Mouse (Mus musculus) lung, postnatal 36 days (tissue): ENCODE results near the gene Fos.

Experiments used
- DNase-seq: peaks from one replicate; pipeline ENCODE4 v3.0.0; 2022; ENCODE audit warnings: mixed read lengths

Fos gene

DNA sequence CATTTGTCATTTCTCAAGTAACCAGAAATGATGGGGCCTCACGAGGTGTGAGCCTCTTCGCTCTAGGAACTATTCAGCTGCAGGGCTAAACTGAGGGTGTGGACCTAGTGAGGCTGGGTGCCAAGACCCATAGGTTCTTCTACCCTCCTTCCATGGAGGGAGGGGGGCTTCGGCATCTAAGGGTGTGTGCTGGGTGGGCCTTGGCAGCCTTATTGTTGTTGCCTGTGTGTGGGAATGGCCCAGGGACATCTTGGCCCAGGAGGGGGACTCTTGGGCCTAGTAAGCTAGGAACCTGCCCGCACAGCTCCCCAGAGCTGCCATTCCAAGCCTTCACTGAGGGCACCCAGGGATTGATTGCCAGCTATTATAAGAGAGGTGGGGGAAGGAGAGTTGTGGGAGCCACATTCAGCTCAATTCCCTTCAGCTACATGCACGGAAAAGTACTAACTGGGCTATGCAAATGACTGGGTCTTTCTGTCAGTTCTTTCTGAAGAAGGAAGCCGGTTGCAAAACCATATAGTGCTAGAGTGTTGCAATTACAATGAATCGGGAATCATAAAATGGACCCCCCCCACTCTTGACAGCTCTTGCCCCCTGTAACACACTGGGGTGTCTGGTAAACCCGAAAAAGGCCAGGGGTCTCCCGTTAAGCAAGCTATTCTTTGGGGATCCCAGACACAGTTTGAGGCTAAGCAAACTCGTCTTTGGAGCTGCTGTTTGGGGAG, 16.6 kb downstream of the Fos start:
- DNase-seq = peak; percentile 30

DNA sequence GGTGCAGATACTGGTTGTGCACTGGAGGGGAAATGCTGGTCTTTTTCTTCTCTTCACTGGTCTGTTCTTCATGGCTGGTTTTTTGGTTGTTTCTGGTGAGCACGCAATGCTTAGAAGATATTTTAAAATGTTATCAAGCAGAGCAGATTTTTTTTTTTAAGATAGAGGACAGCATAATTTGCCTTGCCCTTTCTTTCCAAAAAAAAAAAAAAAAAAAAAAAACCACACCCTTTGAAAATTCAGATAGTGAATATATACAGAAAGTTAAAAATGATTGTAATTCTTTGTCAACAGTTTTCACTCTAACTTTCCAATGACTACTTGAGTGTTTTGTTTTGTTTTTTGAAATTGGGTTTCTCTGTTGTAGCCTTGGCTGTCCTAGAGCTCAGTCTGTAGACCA, 17.3 kb downstream of the Fos start:
- DNase-seq = no peak

DNA sequence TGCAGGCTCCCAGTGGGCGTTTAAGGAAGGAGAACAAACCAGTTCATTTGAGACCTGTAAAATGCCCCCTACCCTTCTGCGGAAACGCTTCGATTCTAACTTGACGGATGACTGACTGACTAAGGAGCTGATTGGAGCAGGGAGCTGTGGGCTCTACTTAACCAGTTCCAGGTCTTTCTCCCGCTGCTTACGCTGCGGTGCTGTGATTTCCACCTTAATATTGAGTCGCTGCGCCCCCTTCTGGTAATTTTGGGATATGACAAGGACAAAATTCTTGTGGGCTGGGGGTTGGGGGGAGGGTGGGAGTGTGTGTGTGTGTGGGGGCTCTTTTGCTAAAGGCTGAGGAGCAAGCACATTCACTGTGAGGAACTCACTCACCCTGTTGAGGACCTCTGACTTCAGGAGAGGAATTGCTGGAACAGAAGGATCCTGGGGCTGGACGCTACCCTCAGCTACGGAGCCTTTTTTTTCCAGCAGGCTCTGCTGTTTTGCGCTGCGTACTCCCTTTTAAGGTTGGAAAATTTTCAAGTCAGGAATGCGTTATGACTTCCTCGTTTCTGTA, 18.5 kb downstream of the Fos start:
- DNase-seq = peak; percentile 87

DNA sequence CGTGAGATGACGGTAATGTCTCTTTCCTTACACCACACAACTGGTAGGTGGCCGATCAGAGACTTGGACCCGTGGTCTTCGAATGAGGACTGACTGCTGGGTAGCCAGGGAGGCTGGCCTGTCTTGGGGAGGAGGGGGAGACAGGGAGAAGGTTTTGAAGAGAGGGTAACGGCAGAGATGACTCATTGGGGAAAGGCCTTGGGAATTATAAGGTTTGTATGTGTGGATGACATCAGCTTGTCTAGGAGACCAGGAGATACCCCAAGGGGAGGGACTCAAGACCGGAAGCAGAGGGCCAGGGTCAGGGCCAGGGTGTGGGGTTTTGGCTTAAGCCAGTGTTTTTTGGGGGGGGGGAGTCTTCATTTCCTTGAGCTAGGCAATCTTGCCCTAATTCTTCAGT, 22.6 kb downstream of the Fos start:
- DNase-seq = no peak

DNA sequence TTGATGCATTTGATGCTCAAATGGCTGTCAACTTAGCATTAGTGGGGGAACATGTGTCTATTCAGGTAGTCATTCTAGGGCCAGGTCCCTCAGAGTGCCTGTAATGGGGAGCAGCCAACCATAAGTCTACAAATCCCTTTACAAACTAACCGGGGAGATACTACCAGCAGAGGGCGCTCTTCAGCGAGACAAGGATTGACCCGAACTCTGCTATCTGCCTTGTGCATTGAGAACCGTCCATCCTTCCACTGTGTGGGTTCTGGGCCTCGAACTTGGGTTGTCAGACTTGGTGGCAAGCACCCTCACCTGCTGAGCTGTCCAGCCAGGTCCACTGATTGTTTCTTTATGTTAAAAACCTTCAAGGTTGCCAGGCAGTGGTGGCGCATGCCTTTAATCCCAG, 23.1 kb downstream of the Fos start:
- DNase-seq = peak; percentile 90

DNA sequence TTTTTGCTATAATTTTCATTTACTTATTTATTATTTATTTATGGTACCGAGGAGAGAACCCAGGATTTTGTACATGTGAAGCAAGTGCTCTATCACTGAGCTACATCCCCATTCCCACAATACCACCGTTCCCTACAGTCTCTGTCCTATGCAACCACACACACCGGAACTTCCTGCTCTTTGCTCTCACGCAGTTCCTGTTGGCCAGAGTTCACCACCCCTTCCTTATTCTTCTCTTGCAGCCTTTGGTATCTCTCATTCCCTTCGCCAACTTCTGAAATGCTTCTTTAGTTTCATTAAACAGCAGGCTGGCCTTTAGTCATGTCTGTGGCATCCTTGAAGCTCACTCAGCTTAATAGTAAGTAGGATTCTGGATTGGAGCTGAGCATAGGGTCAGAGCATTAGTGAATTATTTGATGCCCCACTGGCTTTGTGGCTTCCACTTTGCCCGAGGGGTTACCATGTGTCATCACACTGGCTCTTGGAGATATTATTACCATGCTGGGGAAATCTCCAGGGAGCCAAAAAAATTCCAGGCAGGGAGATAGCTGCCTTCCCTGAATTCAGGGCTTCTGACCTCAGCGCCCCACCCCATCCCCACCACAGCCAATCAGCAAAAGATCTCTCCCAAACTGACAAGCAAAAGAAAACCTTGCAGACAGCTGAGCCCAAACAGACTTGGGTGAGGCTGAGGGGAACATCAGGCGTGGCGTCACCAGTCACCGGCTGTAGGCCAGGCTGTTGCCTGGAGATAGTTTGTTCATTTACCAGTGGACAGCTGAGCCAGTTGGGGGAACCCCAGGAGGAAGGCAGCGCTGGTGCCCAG, 23.8 kb downstream of the Fos start:
- DNase-seq = peak; percentile 66

DNA sequence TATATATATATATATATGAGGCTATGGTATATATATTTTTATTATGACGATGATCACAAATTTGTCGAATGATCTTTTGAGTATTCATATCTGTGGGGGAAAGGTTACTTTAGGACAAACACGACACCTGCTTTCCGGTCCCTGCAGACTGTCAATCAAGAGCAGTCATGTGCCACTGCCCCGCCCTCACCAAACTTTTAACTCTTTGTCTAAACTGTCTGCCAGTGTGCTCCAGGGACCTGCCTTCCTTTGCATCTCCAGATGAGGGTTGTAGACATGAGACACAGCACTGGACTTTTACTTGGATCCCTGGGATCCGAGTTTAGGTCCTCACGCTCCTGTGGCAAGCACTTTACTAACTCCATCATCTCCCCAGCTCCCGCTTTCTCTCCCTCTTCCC, 25.3 kb downstream of the Fos start:
- DNase-seq = no peak

DNA sequence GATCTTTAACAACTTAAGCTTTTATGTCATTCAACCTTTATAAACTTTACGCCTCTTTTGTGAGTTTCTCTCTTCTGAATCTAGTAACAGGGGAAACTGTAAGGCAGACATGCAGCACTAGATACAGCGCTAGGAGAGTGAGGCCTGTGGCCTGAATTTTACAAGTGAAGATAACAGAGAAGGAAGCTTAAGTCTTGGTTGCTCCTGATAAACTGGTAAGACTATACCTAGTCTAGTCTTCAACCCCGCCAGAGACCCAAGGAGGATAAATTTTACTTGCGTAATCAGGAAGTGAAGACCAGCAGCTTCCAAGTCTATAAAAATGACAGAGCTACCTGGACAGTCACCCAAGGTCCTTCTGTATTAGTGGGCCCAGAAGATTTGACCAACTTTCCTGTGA, 29.0 kb downstream of the Fos start:
- DNase-seq = no peak

DNA sequence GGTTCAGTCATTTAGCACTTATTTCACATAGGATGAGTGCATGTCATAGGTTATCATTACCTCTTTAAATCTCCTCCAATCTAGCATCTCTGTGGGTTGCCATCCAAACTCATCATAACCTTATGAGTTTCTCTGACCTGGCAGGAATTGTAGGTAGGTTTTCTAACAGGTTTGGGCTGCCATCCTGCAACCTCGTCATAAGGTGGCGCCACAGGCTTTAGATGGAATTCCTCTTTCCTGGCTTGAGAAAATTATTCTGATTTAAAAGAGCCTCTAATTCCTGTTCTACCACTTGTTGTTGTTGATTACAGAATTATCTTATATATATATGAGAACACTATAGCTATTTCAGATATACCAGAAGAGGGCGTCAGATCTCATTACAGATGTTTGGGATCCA, 34.5 kb downstream of the Fos start:
- DNase-seq = peak; percentile 74

DNA sequence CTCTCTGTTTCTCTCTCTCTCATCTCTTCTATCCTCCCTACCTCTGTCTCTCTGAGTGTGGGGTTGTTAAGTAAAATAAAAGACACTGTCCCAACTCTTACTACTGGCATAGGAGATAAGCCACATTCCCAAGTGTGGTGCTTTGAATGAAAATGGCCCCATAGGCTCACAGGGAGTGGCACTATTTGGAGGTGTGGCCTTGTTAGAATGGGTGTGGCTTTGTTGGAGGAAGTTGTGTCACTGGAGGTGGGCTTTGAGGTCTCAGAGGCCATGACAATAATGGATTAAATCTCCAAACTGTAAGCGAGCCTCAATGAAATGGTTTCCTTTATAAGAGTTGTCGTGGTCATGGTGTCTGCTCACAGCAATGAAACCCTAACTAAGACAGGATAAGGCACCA, 36.3 kb downstream of the Fos start:
- DNase-seq = no peak

DNA sequence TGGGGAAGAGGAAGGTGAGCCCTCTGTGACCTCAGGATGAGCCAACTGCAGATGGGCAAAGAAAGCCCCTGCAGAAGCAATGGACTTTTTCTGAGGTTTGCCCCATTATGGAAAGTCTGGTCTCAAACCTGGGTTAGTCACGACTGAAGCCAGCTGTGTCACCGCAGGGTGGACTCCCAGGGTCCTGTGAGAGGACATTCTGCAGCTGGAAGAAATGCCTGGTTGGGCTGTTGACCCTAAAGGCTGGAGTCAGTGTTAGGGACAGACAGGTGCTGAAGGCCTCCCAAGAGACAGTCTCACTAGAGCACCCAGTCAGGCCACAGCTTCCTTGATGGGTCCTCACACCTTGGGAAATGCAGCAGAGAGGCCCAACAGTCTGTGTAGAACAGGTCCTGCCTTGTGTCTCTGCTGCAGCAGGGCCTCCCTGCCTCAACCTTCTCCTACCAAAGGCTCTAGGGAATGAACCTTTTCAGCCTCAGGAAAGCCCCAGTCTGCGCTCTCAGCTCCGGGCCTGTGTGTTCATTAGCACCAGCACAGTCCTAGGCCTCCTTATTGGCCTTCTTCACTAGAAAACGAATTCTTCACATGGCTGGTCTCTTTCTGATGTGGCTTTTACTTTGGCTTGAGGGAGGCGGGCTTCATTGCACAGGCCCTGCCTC, 40.2 kb downstream of the Fos start:
- DNase-seq = no peak

DNA sequence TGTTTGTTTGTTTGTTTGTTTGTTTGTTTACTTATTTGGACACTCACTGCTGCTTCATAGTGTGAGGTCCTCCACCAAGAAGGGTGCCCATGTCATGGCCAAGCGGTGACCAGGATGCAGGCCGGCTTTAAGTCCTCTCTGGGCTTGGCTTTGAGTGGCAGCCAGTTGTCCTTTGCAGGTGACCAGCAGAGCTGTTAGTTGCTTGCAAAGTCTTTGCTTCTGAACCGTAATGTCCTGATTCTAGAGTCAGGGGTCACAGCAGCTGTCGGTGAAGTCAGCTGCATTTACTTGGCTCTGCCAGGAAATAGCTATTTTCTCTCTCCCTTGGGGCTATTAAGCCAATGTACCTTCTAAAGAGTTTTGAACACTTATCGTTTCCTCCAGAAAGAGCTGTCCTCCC, 41.3 kb downstream of the Fos start:
- no peak for DNase-seq

DNA sequence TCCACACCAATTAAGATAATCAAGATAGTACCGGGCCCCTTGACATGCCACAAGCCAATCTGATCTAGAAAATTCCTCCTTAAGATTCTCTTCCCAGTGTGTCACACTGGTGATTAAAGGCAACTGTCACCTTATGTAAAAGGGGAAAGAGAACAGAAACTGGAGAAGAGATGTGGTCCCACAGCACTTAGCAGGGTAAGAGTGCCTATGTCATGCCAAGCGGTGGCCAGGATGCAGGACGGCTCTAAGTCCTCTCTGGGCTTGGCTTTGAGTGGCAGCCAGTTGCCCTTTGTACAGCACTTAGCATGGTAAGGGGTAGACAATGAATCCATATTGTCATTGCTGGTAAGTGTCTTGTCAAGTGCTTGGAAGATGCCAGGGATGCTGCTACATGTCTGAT, 42.2 kb downstream of the Fos start:
- DNase-seq = no peak

DNA sequence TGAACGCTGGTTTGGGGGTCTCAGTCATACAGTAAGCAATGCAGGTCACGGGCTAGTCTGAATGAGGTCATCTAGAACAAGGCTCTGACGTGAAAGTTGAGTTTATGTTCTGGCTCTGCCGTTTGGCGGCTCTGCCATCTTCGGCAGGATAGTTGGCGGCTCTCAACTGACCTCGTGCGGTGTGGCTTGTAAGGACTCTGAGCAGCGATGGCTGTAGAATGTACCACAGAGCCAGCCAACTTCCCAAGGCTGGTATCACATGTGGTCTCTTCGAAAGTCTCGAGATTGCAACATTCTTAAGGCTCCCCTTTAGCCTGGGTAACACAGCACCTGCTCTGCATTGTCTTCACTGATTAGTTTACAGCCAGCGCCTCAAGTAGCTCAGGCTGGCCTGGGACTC, 43.6 kb downstream of the Fos start:
- DNase-seq = no peak

DNA sequence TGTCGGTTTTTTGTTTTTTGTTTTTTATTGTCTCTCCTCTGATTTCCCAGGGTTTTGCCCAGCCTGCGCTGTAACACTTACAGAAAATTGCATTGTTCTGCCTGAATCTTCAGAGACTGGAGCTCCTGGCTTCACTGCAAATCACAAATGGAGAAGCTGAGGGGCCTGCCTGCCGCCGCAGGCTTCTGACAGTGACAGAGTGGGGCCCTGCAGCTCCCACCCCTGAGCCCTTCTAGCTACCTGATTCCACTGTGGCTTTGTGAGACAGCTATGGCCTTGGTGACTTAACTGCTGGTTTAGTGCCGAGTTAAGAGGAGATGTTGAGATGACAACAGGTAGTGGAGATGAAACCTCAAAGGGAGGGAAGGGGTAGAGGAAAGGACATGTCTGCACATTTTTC, 44.3 kb downstream of the Fos start:
- no peak for DNase-seq

DNA sequence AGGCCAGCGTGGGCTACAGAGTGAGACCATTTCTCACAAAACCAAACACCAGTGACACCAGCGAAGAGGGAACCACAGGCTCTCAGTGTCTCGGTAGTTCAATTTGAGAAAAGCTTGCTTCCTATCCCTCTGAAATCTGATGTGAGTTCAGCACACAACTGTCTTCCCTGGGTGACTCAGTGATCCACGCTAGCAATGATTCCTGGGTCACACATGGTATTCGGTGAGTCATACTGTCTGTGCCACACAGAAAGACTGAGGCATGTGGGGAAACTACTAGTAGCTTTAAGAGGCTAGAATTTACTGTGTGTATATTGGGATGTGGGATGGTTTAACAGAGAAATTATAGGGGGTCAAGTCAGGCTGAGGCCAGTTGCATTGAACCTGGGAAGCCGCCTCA, 45.9 kb downstream of the Fos start:
- no peak for DNase-seq

DNA sequence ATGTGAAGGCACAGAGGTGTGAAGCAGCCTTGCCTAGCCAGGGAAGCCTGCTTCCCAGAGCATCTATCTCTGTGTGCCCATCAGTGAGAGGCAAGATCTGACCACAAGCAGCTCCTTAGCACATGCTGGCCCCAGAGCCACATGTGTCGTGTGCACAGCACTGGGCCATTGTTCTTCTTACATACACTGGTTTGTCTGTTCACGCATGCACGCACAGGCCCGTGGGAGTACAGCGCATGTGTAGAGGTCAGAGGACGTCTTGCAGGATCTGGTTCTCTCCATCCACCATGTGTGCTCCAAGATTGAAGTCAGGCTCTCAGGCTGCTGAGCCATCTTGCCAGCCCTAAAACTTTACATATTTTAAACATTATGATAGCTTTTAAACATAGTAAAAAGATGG, 47.4 kb downstream of the Fos start:
- no peak for DNase-seq

DNA sequence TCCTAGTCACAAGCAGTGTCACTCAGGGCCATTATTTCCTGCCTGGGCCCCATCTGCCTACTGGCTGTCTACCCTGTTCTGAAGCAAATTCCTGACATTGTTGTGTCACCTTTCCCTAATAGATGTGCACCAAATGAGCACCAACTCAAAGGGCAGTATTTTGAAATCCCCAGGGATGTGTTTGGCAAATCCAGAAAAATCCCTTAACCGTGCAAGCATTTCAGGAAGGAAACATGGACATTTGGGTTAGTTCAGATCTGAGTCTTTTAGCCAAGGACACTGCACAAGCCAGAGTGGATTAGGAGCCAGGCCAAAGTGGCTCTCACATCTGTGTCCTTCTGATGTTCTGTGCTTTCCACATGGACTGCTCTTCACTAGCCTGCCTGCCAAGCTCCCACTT, 48.0 kb downstream of the Fos start:
- DNase-seq = peak; percentile 34

DNA sequence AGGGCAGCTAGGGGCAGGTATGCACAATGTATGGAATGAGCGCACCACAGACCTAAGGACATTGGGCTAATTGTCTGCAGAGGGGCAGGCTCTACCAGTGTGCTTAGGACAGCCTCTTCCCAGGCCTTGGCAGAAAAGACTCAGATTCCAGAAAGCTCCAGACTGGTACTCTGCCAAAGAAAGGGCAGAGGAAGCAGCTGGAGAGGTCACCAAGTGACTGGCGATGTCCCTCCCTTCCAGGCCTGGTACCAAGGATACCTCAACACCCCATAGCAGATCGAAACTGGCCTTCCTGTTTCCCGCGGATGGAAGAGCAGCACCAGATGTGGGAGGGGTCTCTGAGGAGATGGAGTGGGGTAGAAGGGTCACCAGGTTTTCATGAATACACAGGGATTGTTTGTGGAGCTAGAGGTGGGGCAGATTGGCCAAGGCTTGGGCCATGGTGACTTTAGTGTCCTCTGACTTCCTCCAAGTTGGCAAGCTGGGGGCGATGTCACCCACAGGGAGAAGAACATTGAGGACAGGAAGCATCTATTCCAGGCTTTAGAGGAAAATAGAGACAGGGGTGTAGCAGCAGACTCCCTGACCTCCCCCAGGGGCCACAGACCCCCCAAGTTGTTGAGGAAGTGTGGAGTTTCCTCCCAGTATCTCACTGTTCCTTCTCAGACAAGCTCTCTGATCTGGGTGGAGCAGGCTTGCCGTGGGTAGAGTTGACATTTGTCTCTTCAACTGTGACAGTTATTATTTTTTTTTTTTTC, 49.1 kb downstream of the Fos start:
- peak; percentile 67 for DNase-seq

DNA sequence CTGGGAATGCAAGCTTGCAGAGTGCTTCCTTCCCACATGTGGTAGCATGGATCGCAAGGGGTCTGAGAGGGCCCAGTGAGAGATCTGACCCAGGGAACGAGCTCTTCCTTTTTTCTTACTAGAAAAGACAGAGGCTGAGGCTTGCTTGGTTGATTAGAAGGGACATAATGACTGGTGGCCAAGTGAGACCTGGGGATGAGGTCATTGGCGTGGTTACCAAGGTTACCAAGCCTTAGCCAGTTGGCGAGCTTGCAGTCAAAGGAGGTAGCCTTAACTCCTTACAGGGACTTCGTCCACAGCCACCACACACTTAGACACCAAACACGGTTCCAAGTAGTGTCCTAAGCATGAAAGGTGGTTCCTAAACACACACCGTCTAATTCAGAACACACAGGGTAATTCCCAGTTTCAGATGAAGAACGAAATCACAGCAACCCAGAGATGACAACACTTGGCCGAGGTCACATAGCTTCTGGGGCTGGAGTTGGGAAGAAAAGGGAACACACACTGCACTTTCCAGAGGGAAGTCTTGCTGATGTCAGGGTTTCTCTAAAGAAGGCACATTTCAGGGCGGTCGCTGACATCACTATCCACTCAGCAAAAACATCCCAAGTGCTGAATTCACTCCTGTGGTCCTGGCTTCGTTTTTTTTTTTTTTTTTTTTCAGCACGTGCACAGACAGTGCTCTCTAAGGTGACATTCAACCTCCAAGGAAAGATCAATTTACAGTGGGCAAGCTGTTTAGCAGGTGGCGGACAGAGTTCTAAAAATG, 49.9 kb downstream of the Fos start:
- no peak for DNase-seq

DNA sequence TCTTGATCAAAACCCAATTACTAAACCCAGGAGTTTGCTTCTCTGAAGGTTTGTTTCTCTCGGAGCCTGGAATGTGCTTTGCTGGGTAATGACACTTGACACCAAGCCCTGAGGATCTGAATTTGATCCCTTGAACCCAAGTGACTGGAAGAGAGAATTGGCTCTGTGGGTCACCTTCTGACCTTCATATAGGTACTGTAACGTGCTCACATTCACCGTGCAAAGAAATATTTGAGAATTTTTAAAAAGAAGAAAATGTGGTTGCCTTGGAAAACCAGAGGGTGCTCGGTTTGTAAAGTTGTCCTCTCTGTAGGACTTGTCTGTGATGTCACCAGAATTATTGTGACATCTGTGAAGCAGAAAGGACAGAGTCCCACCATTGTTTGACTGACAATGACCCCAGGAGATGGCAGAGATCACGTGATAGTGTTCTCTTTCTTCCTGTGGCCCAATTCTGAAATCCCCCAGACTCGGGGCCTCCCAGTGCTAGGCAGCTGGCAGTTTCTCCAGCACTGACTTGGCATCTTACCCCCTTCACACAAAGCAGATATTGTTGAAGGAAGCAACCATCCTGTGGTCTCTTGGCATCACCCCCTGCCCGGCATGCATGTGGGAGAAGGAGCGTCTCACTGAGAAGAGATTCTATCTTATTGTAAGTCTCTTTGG, 50.6 kb downstream of the Fos start:
- DNase-seq = no peak
